Mouse (Mus musculus) small intestine, adult 10 weeks (tissue): Measurements from ENCODE around the gene Slc6a1. TPM values are rescaled to one million over a fixed set of nuclear protein-coding genes. Genes with fewer than 3 reads are reported as not detected.

Source experiments
- polyA plus RNA-seq: library from polyadenylated mRNA; stranded (reverse); fragments of 350-450 nt; fragmentation: Illumina TruSeq; extraction: RNeasy Lipid Tissue Mini Kit (QIAGEN cat#74804); gene quantifications from one replicate; pipeline ENCODE4 v1.2.3, GENCODE M21; 2014; ENCODE audit warnings: low replicate concordance

The Slc6a1 gene
- not detected for polyA plus RNA-seq

GRCm38 (mm10) chr6:114282469-114283277, at the start of gene Slc6a1:
Gene Slc6a1 (plus strand): TSS chr6:114282635.

Other genes with a start within 250 kb of the Slc6a1 start
- 0.11 TPM for gene Atp2b2, start 240.0 kb upstream of the Slc6a1 start, polyA plus RNA-seq
- not detected for gene Slc6a11, start 151.4 kb upstream of the Slc6a1 start, polyA plus RNA-seq
- 0.22 TPM for gene Hrh1, start 115.3 kb downstream of the Slc6a1 start, polyA plus RNA-seq